Mouse (Mus musculus): Measurements from ENCODE around the gene Serf2. TPM values are rescaled to one million over a fixed set of nuclear protein-coding genes. Genes with fewer than 3 reads are reported as not detected.
A peak's percentile ranks its signal among the peaks of the same experiment; 100 is the strongest.

The Serf2 gene
- total RNA-seq, 2 experiments from 2014 or later: 211 to 577 TPM

- ATAC-seq (replicated peaks; ENCODE audit: poor library complexity, severe bottlenecking): no peak
Measured at GRCm38 (mm10) chr2:121483576-121483975, 34.6 kb downstream of the Serf2 start.

GRCm38 (mm10) chr2:121484403-121484802, 35.4 kb downstream of the Serf2 start:
- ATAC-seq (replicated peaks; ENCODE audit: poor library complexity, severe bottlenecking): peak; percentile 62

- ATAC-seq (replicated peaks; ENCODE audit: poor library complexity, severe bottlenecking): 0 out of 2 replicates have a peak, but pooled peaks have one; percentile 33
Measured at GRCm38 (mm10) chr2:121501550-121501949, 52.6 kb downstream of the Serf2 start.

GRCm38 (mm10) chr2:121505942-121506882, 57.2 kb downstream of the Serf2 start, which contains the start of the genes Mfap1a and Wdr76:
Gene Mfap1a (minus strand): TSS chr2:121506665.
Gene Wdr76 (plus strand): TSS chr2:121506723.
- peak; percentile 95 for ATAC-seq (replicated peaks; ENCODE audit: poor library complexity, severe bottlenecking)

GRCm38 (mm10) chr2:121507173-121507950, 58.4 kb downstream of the Serf2 start:
- no peak for ATAC-seq (replicated peaks; ENCODE audit: poor library complexity, severe bottlenecking)

Other genes with a start within 250 kb of the Serf2 start
- 30.9 and 43.3 TPM in 2 replicates for gene Trp53bp1, start 177.8 kb upstream of the Serf2 start, total RNA-seq (2014; fragmentation: Nextera tagmentation)
- 33.3 and 43.6 TPM in 2 replicates for gene Trp53bp1, start 177.8 kb upstream of the Serf2 start, total RNA-seq (2017)
- not detected in 2 replicates for gene Map1a, start 159.6 kb upstream of the Serf2 start, total RNA-seq (2014; fragmentation: Nextera tagmentation)
- gene Map1a, start 159.6 kb upstream of the Serf2 start, total RNA-seq (2017): 0.04 TPM in 1 of 2 replicates, not detected in the other
- gene Ppip5k1, start 93.8 kb upstream of the Serf2 start, total RNA-seq (2014; fragmentation: Nextera tagmentation): 11.0 and 15.1 TPM in 2 replicates
- 8.4 and 10.3 TPM in 2 replicates for gene Ppip5k1, start 93.8 kb upstream of the Serf2 start, total RNA-seq (2017)
- not detected in 2 replicates for gene Ckmt1, start 91.5 kb upstream of the Serf2 start, total RNA-seq (2014; fragmentation: Nextera tagmentation)
- not detected in 2 replicates for gene Ckmt1, start 91.5 kb upstream of the Serf2 start, total RNA-seq (2017)
- gene Strc, start 62.0 kb upstream of the Serf2 start, total RNA-seq (2014; fragmentation: Nextera tagmentation): not detected in 2 replicates
- gene Strc, start 62.0 kb upstream of the Serf2 start, total RNA-seq (2017): not detected in 2 replicates
- gene Pdia3, start 35.4 kb upstream of the Serf2 start, total RNA-seq (2014; fragmentation: Nextera tagmentation): 315 and 355 TPM in 2 replicates
- 423 and 509 TPM in 2 replicates for gene Pdia3, start 35.4 kb upstream of the Serf2 start, total RNA-seq (2017)
- gene Catsper2, start 35.4 kb upstream of the Serf2 start, total RNA-seq (2014; fragmentation: Nextera tagmentation): 1.3 TPM in 2 replicates
- gene Catsper2, start 35.4 kb upstream of the Serf2 start, total RNA-seq (2017): 1.8 and 1.9 TPM in 2 replicates
- not detected in 2 replicates for gene Ell3, start 4.9 kb upstream of the Serf2 start, total RNA-seq (2014; fragmentation: Nextera tagmentation)
- not detected in 2 replicates for gene Ell3, start 4.9 kb upstream of the Serf2 start, total RNA-seq (2017)
- gene Hypk, start 4.1 kb downstream of the Serf2 start, total RNA-seq (2014; fragmentation: Nextera tagmentation): 103 and 133 TPM in 2 replicates
- 78.2 and 90.6 TPM in 2 replicates for gene Hypk, start 4.1 kb downstream of the Serf2 start, total RNA-seq (2017)
- not detected in 2 replicates for gene Serinc4, start 7.6 kb downstream of the Serf2 start, total RNA-seq (2014; fragmentation: Nextera tagmentation)
- gene Serinc4, start 7.6 kb downstream of the Serf2 start, total RNA-seq (2017): 0.26 and 0.60 TPM in 2 replicates
- 23.3 and 30.9 TPM in 2 replicates for gene Mfap1b, start 24.9 kb downstream of the Serf2 start, total RNA-seq (2014; fragmentation: Nextera tagmentation)
- 45.9 and 52.2 TPM in 2 replicates for gene Mfap1b, start 24.9 kb downstream of the Serf2 start, total RNA-seq (2017)
- gene Mfap1a, start 57.5 kb downstream of the Serf2 start, total RNA-seq (2014; fragmentation: Nextera tagmentation): 23.3 and 24.5 TPM in 2 replicates
- gene Mfap1a, start 57.5 kb downstream of the Serf2 start, total RNA-seq (2017): 36.3 and 46.9 TPM in 2 replicates
- gene Wdr76, start 57.5 kb downstream of the Serf2 start, total RNA-seq (2014; fragmentation: Nextera tagmentation): 34.1 and 39.1 TPM in 2 replicates
- gene Wdr76, start 57.5 kb downstream of the Serf2 start, total RNA-seq (2017): 33.9 and 38.7 TPM in 2 replicates

Data from granulocyte monocyte progenitor cell, adult 5-6 weeks (primary cell).